Mouse (Mus musculus): ENCODE measurements around the gene Myo15b. TPM values are rescaled to one million over a fixed set of nuclear protein-coding genes. Genes with fewer than 3 reads are reported as not detected.

Myo15b gene
- polyA plus RNA-seq, 1 experiment from 2014 or later: 168 TPM

DNA sequence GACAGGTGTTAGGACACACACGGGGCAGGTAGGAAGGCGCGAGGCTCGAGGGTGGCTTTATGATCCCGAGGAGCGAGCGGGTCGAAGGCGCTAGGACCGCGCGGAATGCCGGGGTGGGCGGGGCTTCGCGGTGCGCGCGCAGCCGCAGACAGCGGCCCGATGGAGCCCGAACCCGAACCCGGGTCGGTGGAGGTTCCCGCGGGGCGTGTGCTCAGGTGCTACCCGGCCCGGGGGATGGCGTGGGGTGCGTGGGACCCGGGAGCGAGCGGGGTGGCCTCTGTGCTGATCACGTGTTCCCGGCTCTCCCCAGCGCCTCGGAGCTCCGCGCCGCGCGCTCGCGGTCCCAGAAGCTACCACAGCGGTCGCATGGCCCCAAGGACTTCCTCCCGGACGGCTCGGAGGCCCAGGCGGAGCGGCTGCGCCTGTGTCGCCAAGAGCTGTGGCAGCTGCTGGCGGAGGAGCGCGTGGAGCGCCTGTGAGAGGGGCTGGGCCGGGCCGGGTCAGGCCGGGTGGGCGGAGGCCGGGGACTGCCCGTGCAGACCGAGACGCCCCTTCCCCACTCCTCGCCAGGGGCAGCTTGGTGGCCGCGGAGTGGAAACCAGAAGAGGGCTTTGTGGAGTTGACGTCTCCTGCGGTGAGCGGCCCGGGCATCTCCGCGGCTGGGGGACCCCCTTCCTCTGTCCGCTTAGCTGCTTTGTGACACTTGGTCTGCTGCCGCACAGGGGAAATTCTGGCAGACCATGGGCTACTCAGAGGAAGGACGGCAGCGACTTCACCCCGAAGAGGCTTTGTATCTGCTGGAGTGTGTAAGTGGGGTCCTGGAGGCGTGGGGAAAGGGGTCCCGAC lies 43.4 kb upstream of the Myo15b start, which contains the start of gene Tsen54:
Gene Tsen54, plus strand, starts transcription at position 120 of the 846 bp plus-strand sequence.
- Histone ChIP-seq H3K4me2 (ENCODE audit: low read depth, low read length) (peak within 1 kb of the TSS; percentile 90), H3K36me3 (ENCODE audit: control insufficient read depth, insufficient read depth, low read length) (no peaks in the 10 kb centered on the region), H3K27me3 (replicated peaks; ENCODE audit: control insufficient read depth, insufficient read depth, low read length) (no peaks in the 10 kb centered on the region), H3K9me3 (ENCODE audit: control insufficient read depth, low read length) (no peaks in the 10 kb centered on the region), H3K4me3 (ENCODE audit: low read length) (peak within 1 kb of the TSS; percentile 97), H3K27ac (ENCODE audit: low read length) (peak within 1 kb of the TSS; percentile 53), H3K4me1 (ENCODE audit: control insufficient read depth, insufficient read depth, low read length) (peaks cover 42% of the 10 kb centered on the region), H3K9ac (ENCODE audit: low read depth, low read length) (peak within 1 kb of the TSS; percentile 95)
- WGBS: under 1% methylated on average over 84 of the region's 84 CpGs
- peak; percentile 62 for ATAC-seq

GRCm38 (mm10) chr11:115817331-115817730 lies 40.9 kb upstream of the Myo15b start:
- H3K9me3 ChIP-seq (ENCODE audit: control insufficient read depth, low read length): no peaks in the 10 kb centered on the region
- ATAC-seq: no peak
- no peak overlapping the region for H3K4me2 ChIP-seq (ENCODE audit: low read depth, low read length)
- H3K27me3 ChIP-seq (replicated peaks; ENCODE audit: control insufficient read depth, insufficient read depth, low read length): no peaks in the 10 kb centered on the region
- no peak overlapping the region for H3K9ac ChIP-seq (ENCODE audit: low read depth, low read length)
- peaks cover 20% of the 10 kb centered on the region for H3K4me1 ChIP-seq (ENCODE audit: control insufficient read depth, insufficient read depth, low read length)
- H3K27ac ChIP-seq (ENCODE audit: low read length): no peak overlapping the region
- H3K4me3 ChIP-seq (ENCODE audit: low read length): no peak overlapping the region
- 85% methylated on average over 5 of the region's 5 CpGs for WGBS
- peaks cover 5% of the 10 kb centered on the region for H3K36me3 ChIP-seq (ENCODE audit: control insufficient read depth, insufficient read depth, low read length)

DNA sequence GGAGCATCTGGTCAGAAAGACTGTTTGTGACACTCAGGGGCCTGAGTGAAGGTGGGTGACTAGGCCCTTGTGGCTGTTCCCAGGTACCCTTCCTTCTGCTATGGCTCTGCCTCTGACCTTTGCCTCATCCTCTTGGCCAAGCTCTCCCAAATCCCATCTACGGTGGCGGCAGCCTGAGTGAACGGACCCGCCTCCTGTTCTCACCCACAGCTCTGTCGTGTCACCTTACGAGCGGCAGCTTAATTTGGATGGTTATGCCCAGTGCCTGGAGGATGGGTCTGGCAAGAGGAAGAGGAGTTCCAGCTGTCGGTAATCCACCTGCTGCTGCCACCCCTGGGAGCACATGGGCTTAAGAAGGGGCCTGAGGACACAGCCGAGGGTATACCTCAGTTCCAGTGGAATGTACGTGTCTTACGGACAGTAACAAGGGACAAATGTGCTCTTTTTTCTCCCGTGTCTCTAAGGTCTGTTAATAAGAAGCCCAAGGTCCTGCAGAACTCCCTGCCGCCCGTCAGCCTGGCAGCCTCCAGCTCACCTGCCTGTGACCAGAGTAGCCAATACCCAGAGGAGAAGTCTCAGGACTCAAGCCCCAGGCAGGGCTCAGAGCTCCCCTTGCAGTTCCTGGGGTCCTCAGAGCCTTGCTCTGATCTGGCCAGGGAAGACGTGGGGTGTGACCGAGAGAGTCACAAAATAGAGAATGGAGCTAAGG lies 38.1 kb upstream of the Myo15b start:
- Histone ChIP-seq H3K27me3 (replicated peaks; ENCODE audit: control insufficient read depth, insufficient read depth, low read length) (no peaks in the 10 kb centered on the region), H3K9ac (ENCODE audit: low read depth, low read length) (no peak overlapping the region), H3K4me1 (ENCODE audit: control insufficient read depth, insufficient read depth, low read length) (peaks cover 16% of the 10 kb centered on the region), H3K4me3 (ENCODE audit: low read length) (no peak overlapping the region), H3K9me3 (ENCODE audit: control insufficient read depth, low read length) (no peaks in the 10 kb centered on the region), H3K36me3 (ENCODE audit: control insufficient read depth, insufficient read depth, low read length) (peaks cover 10% of the 10 kb centered on the region), H3K27ac (ENCODE audit: low read length) (no peak overlapping the region), H3K4me2 (ENCODE audit: low read depth, low read length) (no peak overlapping the region)
- WGBS: 83% methylated on average over 16 of the region's 16 CpGs
- no peak for ATAC-seq

DNA sequence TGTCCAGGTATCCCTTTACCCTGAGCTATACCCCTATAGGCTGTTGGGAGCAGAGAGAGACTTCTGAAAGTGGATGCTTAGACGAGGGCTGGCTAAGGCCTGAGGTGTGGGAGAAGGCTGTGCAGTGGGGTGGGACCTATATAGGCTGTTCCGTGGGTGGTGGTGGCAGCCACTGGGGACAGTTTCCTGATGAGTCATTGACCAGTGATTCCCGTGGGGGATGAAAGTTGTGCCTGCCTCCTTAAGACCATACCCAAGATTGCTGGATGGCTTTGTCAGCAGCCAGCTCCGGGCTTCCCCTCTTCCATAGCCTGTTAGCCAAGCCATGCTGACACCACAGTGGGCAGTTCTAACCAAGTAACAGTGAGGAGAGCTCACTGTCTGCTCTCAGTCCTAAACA lies 37.2 kb upstream of the Myo15b start:
- H3K9me3 ChIP-seq (ENCODE audit: control insufficient read depth, low read length): no peaks in the 10 kb centered on the region
- 69% methylated on average over 4 of the region's 4 CpGs for WGBS
- ATAC-seq: no peak
- H3K36me3 ChIP-seq (ENCODE audit: control insufficient read depth, insufficient read depth, low read length): peaks cover 10% of the 10 kb centered on the region
- H3K4me1 ChIP-seq (ENCODE audit: control insufficient read depth, insufficient read depth, low read length): peaks cover 7% of the 10 kb centered on the region
- H3K4me3 ChIP-seq (ENCODE audit: low read length): no peak overlapping the region
- H3K4me2 ChIP-seq (ENCODE audit: low read depth, low read length): no peak overlapping the region
- H3K27me3 ChIP-seq (replicated peaks; ENCODE audit: control insufficient read depth, insufficient read depth, low read length): no peaks in the 10 kb centered on the region
- no peak overlapping the region for H3K9ac ChIP-seq (ENCODE audit: low read depth, low read length)
- no peak overlapping the region for H3K27ac ChIP-seq (ENCODE audit: low read length)

- Histone ChIP-seq H3K9ac (ENCODE audit: low read depth, low read length) (peak within 1 kb of the TSS; percentile 88), H3K27ac (ENCODE audit: low read length) (peak within 1 kb of the TSS; percentile 92), H3K4me2 (ENCODE audit: low read depth, low read length) (peak within 1 kb of the TSS; percentile 88), H3K36me3 (ENCODE audit: control insufficient read depth, insufficient read depth, low read length) (peaks cover 10% of the 10 kb centered on the region), H3K27me3 (replicated peaks; ENCODE audit: control insufficient read depth, insufficient read depth, low read length) (no peaks in the 10 kb centered on the region), H3K9me3 (ENCODE audit: control insufficient read depth, low read length) (no peaks in the 10 kb centered on the region), H3K4me1 (ENCODE audit: control insufficient read depth, insufficient read depth, low read length) (peaks cover 20% of the 10 kb centered on the region), H3K4me3 (ENCODE audit: low read length) (peak within 1 kb of the TSS; percentile 81)
- WGBS: under 1% methylated on average over 87 of the region's 87 CpGs
- peak; percentile 98 for ATAC-seq
These were observed 34.1 kb upstream of the Myo15b start, which contains the start of gene Llgl2 for GRCm38 (mm10) chr11:115823774-115824740. Gene Llgl2, plus strand, starts transcription at chr11:115824049.

DNA sequence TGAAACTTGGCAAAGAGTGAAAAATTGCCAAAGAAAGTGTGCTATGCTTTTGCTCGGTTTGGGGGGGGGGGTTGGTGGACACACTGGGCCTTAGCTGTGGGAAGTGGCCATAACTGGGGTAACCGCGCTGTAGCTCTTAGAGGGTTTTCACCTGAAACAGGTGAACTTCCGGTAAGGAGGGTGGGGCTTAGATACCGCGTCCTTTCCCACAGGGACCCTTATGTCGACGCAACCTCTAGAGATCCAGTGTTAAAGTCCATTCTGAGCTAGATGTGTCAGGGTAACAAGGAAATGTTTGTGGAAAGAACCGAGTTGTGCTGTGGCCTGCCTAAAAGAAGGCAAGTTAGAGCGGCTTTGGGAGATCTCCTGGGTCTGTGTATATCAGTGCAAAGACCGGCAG lies 33.4 kb upstream of the Myo15b start:
- no peaks in the 10 kb centered on the region for H3K9me3 ChIP-seq (ENCODE audit: control insufficient read depth, low read length)
- no peaks in the 10 kb centered on the region for H3K27me3 ChIP-seq (replicated peaks; ENCODE audit: control insufficient read depth, insufficient read depth, low read length)
- peak overlapping the region; percentile 81 for H3K4me3 ChIP-seq (ENCODE audit: low read length)
- peak overlapping the region; percentile 92 for H3K27ac ChIP-seq (ENCODE audit: low read length)
- peak overlapping the region; percentile 88 for H3K4me2 ChIP-seq (ENCODE audit: low read depth, low read length)
- H3K9ac ChIP-seq (ENCODE audit: low read depth, low read length): peak overlapping the region; percentile 88
- H3K36me3 ChIP-seq (ENCODE audit: control insufficient read depth, insufficient read depth, low read length): peaks cover 10% of the 10 kb centered on the region
- peak; percentile 26 for ATAC-seq
- H3K4me1 ChIP-seq (ENCODE audit: control insufficient read depth, insufficient read depth, low read length): peaks cover 25% of the 10 kb centered on the region
- WGBS: 10% methylated on average over 11 of the region's 11 CpGs

- no peak overlapping the region for H3K27ac ChIP-seq (ENCODE audit: low read length)
- no peaks in the 10 kb centered on the region for H3K27me3 ChIP-seq (replicated peaks; ENCODE audit: control insufficient read depth, insufficient read depth, low read length)
- H3K4me3 ChIP-seq (ENCODE audit: low read length): peak overlapping the region; percentile 81; the same call in 1 of the 2 replicates
- H3K4me2 ChIP-seq (ENCODE audit: low read depth, low read length): peak overlapping the region; percentile 88
- no peak overlapping the region; the same call in 1 of the 2 replicates for H3K9ac ChIP-seq (ENCODE audit: low read depth, low read length)
- ATAC-seq: no peak
- peaks cover 10% of the 10 kb centered on the region; the same call in 1 of the 2 replicates for H3K36me3 ChIP-seq (ENCODE audit: control insufficient read depth, insufficient read depth, low read length)
- peaks cover 42% of the 10 kb centered on the region for H3K4me1 ChIP-seq (ENCODE audit: control insufficient read depth, insufficient read depth, low read length)
- no peaks in the 10 kb centered on the region for H3K9me3 ChIP-seq (ENCODE audit: control insufficient read depth, low read length)
- 58% methylated on average over 5 of the region's 5 CpGs for WGBS
These were observed 31.7 kb upstream of the Myo15b start for GRCm38 (mm10) chr11:115826487-115826886.

GRCm38 (mm10) chr11:115827624-115828023 lies 30.6 kb upstream of the Myo15b start:
- no peak for ATAC-seq
- Histone ChIP-seq H3K9ac (ENCODE audit: low read depth, low read length) (no peak overlapping the region), H3K4me2 (ENCODE audit: low read depth, low read length) (no peak overlapping the region; the same call in 1 of the 2 replicates), H3K27me3 (replicated peaks; ENCODE audit: control insufficient read depth, insufficient read depth, low read length) (no peaks in the 10 kb centered on the region), H3K4me3 (ENCODE audit: low read length) (no peak overlapping the region), H3K9me3 (ENCODE audit: control insufficient read depth, low read length) (no peaks in the 10 kb centered on the region), H3K36me3 (ENCODE audit: control insufficient read depth, insufficient read depth, low read length) (0 out of 2 replicates have a peak, but pooled peaks cover 2% of the 10 kb centered on the region), H3K27ac (ENCODE audit: low read length) (no peak overlapping the region), H3K4me1 (ENCODE audit: control insufficient read depth, insufficient read depth, low read length) (peaks cover 53% of the 10 kb centered on the region)
- 73% methylated on average over 6 of the region's 6 CpGs for WGBS
